Mouse (Mus musculus) hindbrain, postnatal 0 days (tissue): ENCODE data around the gene Nat8l. TPM values are rescaled to one million over a fixed set of nuclear protein-coding genes. Genes with fewer than 3 reads are reported as not detected.

Experiments used
- ATAC-seq: fragments of 200-750 bp; cut with Nextera tagmentation; 2 replicates; pipeline ENCODE4 v1.8.0; 2017; ENCODE audit warnings: mild to moderate bottlenecking, moderate TSS enrichment, moderate library complexity
- DNase-seq: peaks from one replicate; pipeline ENCODE4 v3.0.0-alpha.2; 2015; ENCODE audit warnings: low spot score
- H3K27ac ChIP-seq: fragments of 300-500 bp; sonication (generic); 2 replicates; pipeline ENCODE4 v1.5.1; 2014; ENCODE audit warnings: mild to moderate bottlenecking
- H3K27me3 ChIP-seq: fragments of 300-500 bp; sonication (generic); 2 replicates; pipeline ENCODE4 v1.6.1; 2014; ENCODE audit warnings: low read length, mixed read lengths; ENCODE audit not compliant: insufficient read depth
- H3K36me3 ChIP-seq: fragments of 300-500 bp; sonication (generic); 2 replicates; pipeline ENCODE4 v1.6.1; 2014; ENCODE audit warnings: low read length, mixed read lengths; ENCODE audit not compliant: insufficient read depth
- H3K4me1 ChIP-seq: fragments of 300-500 bp; sonication (generic); 2 replicates; pipeline ENCODE4 v1.6.1; 2014; ENCODE audit warnings: antibody characterized with exemption, low read length, mixed read lengths; ENCODE audit not compliant: insufficient read depth
- H3K4me2 ChIP-seq: fragments of 300-500 bp; sonication (generic); 2 replicates; pipeline ENCODE4 v1.6.1; 2014; ENCODE audit warnings: low read depth, mild to moderate bottlenecking, low read length, moderate library complexity, mixed read lengths
- H3K4me3 ChIP-seq: fragments of 300-500 bp; sonication (generic); 2 replicates; pipeline ENCODE4 v1.5.1; 2014; ENCODE audit warnings: low read length
- H3K9ac ChIP-seq: fragments of 300-500 bp; sonication (generic); replicated peaks from 2 replicates; pipeline ENCODE4 v1.6.1; 2014; ENCODE audit warnings: mild to moderate bottlenecking, low read length, moderate library complexity, mixed read lengths
- H3K9me3 ChIP-seq: fragments of 300-500 bp; sonication (generic); 2 replicates; pipeline ENCODE4 v1.6.1; 2016; ENCODE audit warnings: low read length, mixed read lengths
- CTCF ChIP-seq: IDR thresholded peaks from 2 replicates; pipeline ENCODE4 v1.5.1; 2016; ENCODE audit warnings: antibody characterized with exemption, control low read depth, low read depth
- WGBS: fragments of 180-500 bp; shearing (Covaris S2); extraction: QIAGEN DNeasy Blood & Tissue Kit; methylation state at CpG from one replicate; pipeline ENCODE4 v1.1.7; 2014; 5-methylcytosine and 5-hydroxymethylcytosine counted together
- polyA plus RNA-seq: library from polyadenylated mRNA; unstranded; fragments of >200 nt; fragmentation: Nextera tagmentation; extraction: Ambion mirVana; gene quantifications from 2 replicates; pipeline ENCODE4 v1.2.1, GENCODE M21; 2015
- total RNA-seq: library from RNA; depleted of rRNA; stranded (reverse); fragments of >200 nt; gene quantifications from 2 replicates; pipeline ENCODE4 v1.2.3, GENCODE M21; 2014; rRNA removed

Gene Nat8l
- total and polyA plus RNA-seq, 2 experiments from 2014 or later = 6.4 to 50.9 TPM

- TF ChIP-seq CTCF = no peak
- ATAC-seq = no peak
- 68% methylated on average over 4 of the region's 4 CpGs for WGBS
These were observed 34.3 kb downstream of the Nat8l start for GRCm38 (mm10) chr5:34030101-34030500.

GRCm38 (mm10) chr5:34031022-34031421, 35.2 kb downstream of the Nat8l start:
- Histone ChIP-seq H3K36me3 (no peaks in the 10 kb centered on the region), H3K9ac (no peak overlapping the region), H3K4me2 (no peak overlapping the region), H3K27ac (no peak overlapping the region), H3K4me3 (no peak overlapping the region), H3K9me3 (no peaks in the 10 kb centered on the region), H3K4me1 (no peaks in the 10 kb centered on the region), H3K27me3 (no peaks in the 10 kb centered on the region)
- DNase-seq (peak; percentile 29), ATAC-seq (no peak)
- 46% methylated on average over 6 of the region's 6 CpGs for WGBS
- TF ChIP-seq CTCF = no peak

More at GRCm38 (mm10) chr5:34030101-34030500, 34.3 kb downstream of the Nat8l start:
- Histone ChIP-seq H3K36me3 (no peaks in the 10 kb centered on the region), H3K4me3 (no peak overlapping the region), H3K4me2 (no peak overlapping the region), H3K27me3 (no peaks in the 10 kb centered on the region), H3K27ac (no peak overlapping the region), H3K9ac (no peak overlapping the region), H3K4me1 (no peaks in the 10 kb centered on the region), H3K9me3 (no peaks in the 10 kb centered on the region)
- no peak for DNase-seq

GRCm38 (mm10) chr5:34032520-34032919, 36.7 kb downstream of the Nat8l start:
- no peaks in the 10 kb centered on the region for H3K27me3 ChIP-seq
- no peaks in the 10 kb centered on the region for H3K9me3 ChIP-seq
- no peak overlapping the region for H3K4me2 ChIP-seq
- H3K36me3 ChIP-seq = no peaks in the 10 kb centered on the region
- 52% methylated on average over 3 of the region's 3 CpGs for whole genome bisulfite sequencing
- no peaks in the 10 kb centered on the region for H3K4me1 ChIP-seq
- TF ChIP-seq CTCF = no peak
- ATAC-seq = no peak
- no peak overlapping the region for H3K27ac ChIP-seq
- H3K9ac ChIP-seq = no peak overlapping the region
- no peak overlapping the region for H3K4me3 ChIP-seq
- no peak for DNase-seq

Other genes with a start within 250 kb of the Nat8l start
- 59.9 and 67.0 TPM in 2 replicates for gene Letm1, start 213.2 kb upstream of the Nat8l start, total RNA-seq
- gene Letm1, start 213.2 kb upstream of the Nat8l start, polyA plus RNA-seq = 71.7 and 83.9 TPM in 2 replicates
- gene Nsd2, start 175.3 kb upstream of the Nat8l start, total RNA-seq = 76.2 and 81.1 TPM in 2 replicates
- 64.0 and 69.4 TPM in 2 replicates for gene Nsd2, start 175.3 kb upstream of the Nat8l start, polyA plus RNA-seq
- 31.2 and 36.2 TPM in 2 replicates for gene Nelfa, start 59.6 kb upstream of the Nat8l start, total RNA-seq
- gene Nelfa, start 59.6 kb upstream of the Nat8l start, polyA plus RNA-seq = 29.4 and 29.6 TPM in 2 replicates
- 626 and 692 TPM in 2 replicates for gene Gm1673, start 12.6 kb upstream of the Nat8l start, total RNA-seq
- 695 and 703 TPM in 2 replicates for gene Gm1673, start 12.6 kb upstream of the Nat8l start, polyA plus RNA-seq
- gene Poln, start 173.5 kb downstream of the Nat8l start, total RNA-seq = 0.16 TPM in 1 of 2 replicates, not detected in the other
- gene Poln, start 173.5 kb downstream of the Nat8l start, polyA plus RNA-seq = 0.68 and 0.69 TPM in 2 replicates
- gene Haus3, start 173.5 kb downstream of the Nat8l start, total RNA-seq = 4.1 and 4.2 TPM in 2 replicates
- gene Haus3, start 173.5 kb downstream of the Nat8l start, polyA plus RNA-seq = 12.7 TPM in 2 replicates
- 73.3 and 99.1 TPM in 2 replicates for gene Mxd4, start 191.7 kb downstream of the Nat8l start, total RNA-seq
- 22.0 and 23.5 TPM in 2 replicates for gene Mxd4, start 191.7 kb downstream of the Nat8l start, polyA plus RNA-seq